Mouse (Mus musculus) gastrocnemius, postnatal 36 days (tissue): Measurements from ENCODE around the gene 9430097D07Rik. TPM values are rescaled to one million over a fixed set of nuclear protein-coding genes. Genes with fewer than 3 reads are reported as not detected.

Experiments used
- DNase-seq, 2 experiments: peaks; one replicate each; pipeline ENCODE4 v3.0.0; 2022
- intact Hi-C: fragments of 180-260 bp; cut with DNase I; formaldehyde crosslinking; loops from one replicate; pipeline ENCODE4 v1.15.1; 2025
- total RNA-seq, 2 experiments: library from RNA; stranded (reverse); gene quantifications; 2 replicates each; pipeline ENCODE4 v1.2.3; 2021

9430097D07Rik gene
- total RNA-seq, 2 experiments from 2014 or later: not detected

GRCm38 (mm10) chr2:32570698-32571494, 4.6 kb downstream of the 9430097D07Rik start, which contains the start of gene Dpm2:
Dpm2 (plus strand) TSS chr2:32570858.
- intact Hi-C loops: no loop called here

GRCm38 (mm10) chr2:32568941-32569340, 6.5 kb downstream of the 9430097D07Rik start:
- no peak for DNase-seq
- intact Hi-C loops: no loop called here

More at GRCm38 (mm10) chr2:32570698-32571494, 4.6 kb downstream of the 9430097D07Rik start, which contains the start of gene Dpm2:
- DNase-seq: peak; percentile 80 to 87

GRCm38 (mm10) chr2:32568149-32568548, 7.3 kb downstream of the 9430097D07Rik start:
- DNase-seq: no peak
- intact Hi-C loops: no loop called here

GRCm38 (mm10) chr2:32566536-32567063, 8.9 kb downstream of the 9430097D07Rik start:
- DNase-seq: peak in 1 of 2 experiments; percentile 56
- intact Hi-C loops: loop anchor here (1.0 kb wide), 1 partner anchor 78 kb away; no protein-coding TSS in a partner anchor

GRCm38 (mm10) chr2:32559570-32559969, 15.9 kb downstream of the 9430097D07Rik start:
- intact Hi-C loops: no loop called here

GRCm38 (mm10) chr2:32556019-32556418, 19.5 kb downstream of the 9430097D07Rik start:
- DNase-seq: no peak
- intact Hi-C loops: no loop called here

More at GRCm38 (mm10) chr2:32559570-32559969, 15.9 kb downstream of the 9430097D07Rik start:
- DNase-seq: no peak

- intact Hi-C loops: no loop called here
- no peak for DNase-seq
Observed at GRCm38 (mm10) chr2:32555484-32555883, 20.0 kb downstream of the 9430097D07Rik start.

GRCm38 (mm10) chr2:32553592-32554148, 21.8 kb downstream of the 9430097D07Rik start:
- intact Hi-C loops: no loop called here
- DNase-seq: no peak

GRCm38 (mm10) chr2:32551236-32551635, 24.2 kb downstream of the 9430097D07Rik start:
- intact Hi-C loops: no loop called here
- no peak for DNase-seq

GRCm38 (mm10) chr2:32549764-32550163, 25.7 kb downstream of the 9430097D07Rik start:
- DNase-seq: peak; percentile 86 to 90
- intact Hi-C loops: no loop called here

GRCm38 (mm10) chr2:32549171-32549570, 26.3 kb downstream of the 9430097D07Rik start:
- no peak for DNase-seq
- intact Hi-C loops: no loop called here

- DNase-seq: peak in 1 of 2 experiments; percentile 50
- intact Hi-C loops: no loop called here
Observed at GRCm38 (mm10) chr2:32547964-32548739, 27.3 kb downstream of the 9430097D07Rik start.

- no peak for DNase-seq
- intact Hi-C loops: no loop called here
Observed at GRCm38 (mm10) chr2:32547380-32547779, 28.1 kb downstream of the 9430097D07Rik start.

- no peak for DNase-seq
- intact Hi-C loops: no loop called here
Observed at GRCm38 (mm10) chr2:32546951-32547350, 28.5 kb downstream of the 9430097D07Rik start.

- DNase-seq: no peak
- intact Hi-C loops: no loop called here
Observed at GRCm38 (mm10) chr2:32543031-32543449, 32.4 kb downstream of the 9430097D07Rik start.

- no peak for DNase-seq
- intact Hi-C loops: no loop called here
Observed at GRCm38 (mm10) chr2:32541986-32542573, 33.4 kb downstream of the 9430097D07Rik start.

- intact Hi-C loops: no loop called here
- DNase-seq: no peak
Observed at GRCm38 (mm10) chr2:32541333-32541908, 34.1 kb downstream of the 9430097D07Rik start.

GRCm38 (mm10) chr2:32539452-32539981, 36.0 kb downstream of the 9430097D07Rik start:
- intact Hi-C loops: no loop called here
- DNase-seq: no peak

GRCm38 (mm10) chr2:32538461-32538860, 37.0 kb downstream of the 9430097D07Rik start:
- intact Hi-C loops: no loop called here
- no peak for DNase-seq

GRCm38 (mm10) chr2:32537941-32538340, 37.5 kb downstream of the 9430097D07Rik start:
- intact Hi-C loops: no loop called here
- no peak for DNase-seq
